Mouse (Mus musculus): ENCODE results near the gene Mettl21e.
A peak's percentile ranks its signal among the peaks of the same experiment; 100 is the strongest.
"Not testable (repeated sequence)": the region's sequence is repeated elsewhere in the genome, so short reads cannot be mapped to it uniquely, and the experiment has no call there.

The Mettl21e gene

GRCm38 (mm10) chr1:44218876-44219275, at the start of gene Mettl21e:
Gene Mettl21e, minus strand, starts transcription at chr1:44218961.
- DNase-seq (ENCODE audit: low spot score in 2 of 2): no peak

- DNase-seq (ENCODE audit: low spot score in 2 of 2): not testable (repeated sequence)
Measured at GRCm38 (mm10) chr1:44240440-44240839, 21.7 kb upstream of the Mettl21e start.

- DNase-seq (ENCODE audit: low spot score in 2 of 2): no peak
Measured at GRCm38 (mm10) chr1:44239969-44240368, 21.2 kb upstream of the Mettl21e start.

GRCm38 (mm10) chr1:44237305-44237704, 18.5 kb upstream of the Mettl21e start:
- DNase-seq (ENCODE audit: low spot score in 2 of 2): no peak

- no peak for DNase-seq (ENCODE audit: low spot score in 2 of 2)
Measured at GRCm38 (mm10) chr1:44235311-44235710, 16.6 kb upstream of the Mettl21e start.

- DNase-seq (ENCODE audit: low spot score in 2 of 2): not testable (repeated sequence)
Measured at GRCm38 (mm10) chr1:44234531-44234930, 15.8 kb upstream of the Mettl21e start.

- no peak for DNase-seq (ENCODE audit: low spot score in 2 of 2)
Measured at GRCm38 (mm10) chr1:44229044-44229443, 10.3 kb upstream of the Mettl21e start.

- no peak for DNase-seq (ENCODE audit: low spot score in 2 of 2)
Measured at GRCm38 (mm10) chr1:44217118-44217517, 1.6 kb downstream of the Mettl21e start.

- no peak for DNase-seq (ENCODE audit: low spot score in 2 of 2)
Measured at GRCm38 (mm10) chr1:44216352-44217116, 2.2 kb downstream of the Mettl21e start.

GRCm38 (mm10) chr1:44214443-44214842, 4.3 kb downstream of the Mettl21e start:
- no peak for DNase-seq (ENCODE audit: low spot score in 2 of 2)

- no peak for DNase-seq (ENCODE audit: low spot score in 2 of 2)
Measured at GRCm38 (mm10) chr1:44202876-44203275, 15.9 kb downstream of the Mettl21e start.

GRCm38 (mm10) chr1:44198273-44199171, 20.2 kb downstream of the Mettl21e start:
- DNase-seq (ENCODE audit: low spot score in 2 of 2): no peak

- no peak for DNase-seq (ENCODE audit: low spot score in 2 of 2)
Measured at GRCm38 (mm10) chr1:44186396-44186795, 32.4 kb downstream of the Mettl21e start.

- no peak for DNase-seq (ENCODE audit: low spot score in 2 of 2)
Measured at GRCm38 (mm10) chr1:44178086-44178485, 40.7 kb downstream of the Mettl21e start.

GRCm38 (mm10) chr1:44173903-44174302, 44.9 kb downstream of the Mettl21e start:
- DNase-seq (ENCODE audit: low spot score in 2 of 2): no peak

GRCm38 (mm10) chr1:44172656-44173055, 46.1 kb downstream of the Mettl21e start:
- DNase-seq (ENCODE audit: low spot score in 2 of 2): no peak

GRCm38 (mm10) chr1:44167859-44168383, 50.8 kb downstream of the Mettl21e start:
- no peak for DNase-seq (ENCODE audit: low spot score in 2 of 2)

GRCm38 (mm10) chr1:44162389-44162788, 56.4 kb downstream of the Mettl21e start:
- DNase-seq (ENCODE audit: low spot score in 2 of 2): no peak

- DNase-seq (ENCODE audit: low spot score in 2 of 2): no peak
Measured at GRCm38 (mm10) chr1:44161818-44162217, 56.9 kb downstream of the Mettl21e start.

GRCm38 (mm10) chr1:44158317-44158716, 60.4 kb downstream of the Mettl21e start:
- no peak for DNase-seq (ENCODE audit: low spot score in 2 of 2)

GRCm38 (mm10) chr1:44155287-44155686, 63.5 kb downstream of the Mettl21e start:
- DNase-seq (ENCODE audit: low spot score in 2 of 2): peak in 1 of 2 experiments; percentile 10
